Mouse (Mus musculus) spleen, embryonic (tissue): ENCODE results near the gene Shtn1.

Source experiments
- CTCF ChIA-PET: fragments of 350-600 bp; sonication (Branson Sonifier 250); formaldehyde crosslinking; loops from one replicate; lab custom pipeline; 2022; lab: Charles Lee

The Shtn1 gene

GRCm38 (mm10) chr19:59075472-59076101, at the start of gene Shtn1:
Gene Shtn1, minus strand, starts transcription at chr19:59076100.
- CTCF ChIA-PET, result no interaction called here

GRCm38 (mm10) chr19:59114152-59114551, 38.3 kb upstream of the Shtn1 start:
- CTCF ChIA-PET, result no interaction called here

GRCm38 (mm10) chr19:59109937-59110336, 34.0 kb upstream of the Shtn1 start:
- CTCF ChIA-PET, result no interaction called here

GRCm38 (mm10) chr19:59098315-59098714, 22.4 kb upstream of the Shtn1 start:
- CTCF ChIA-PET, result no interaction called here

- CTCF ChIA-PET, result no interaction called here
Measured at GRCm38 (mm10) chr19:59092295-59092694, 16.4 kb upstream of the Shtn1 start.

GRCm38 (mm10) chr19:59090337-59090736, 14.4 kb upstream of the Shtn1 start:
- CTCF ChIA-PET, result no interaction called here

GRCm38 (mm10) chr19:59084296-59084695, 8.4 kb upstream of the Shtn1 start:
- CTCF ChIA-PET, result no interaction called here

- CTCF ChIA-PET, result no interaction called here
Measured at GRCm38 (mm10) chr19:59076131-59076530, 231 bp upstream of the Shtn1 start.

GRCm38 (mm10) chr19:59074841-59075471, 944 bp downstream of the Shtn1 start:
- CTCF ChIA-PET, result no interaction called here

GRCm38 (mm10) chr19:59074381-59074780, 1.5 kb downstream of the Shtn1 start:
- CTCF ChIA-PET, result no interaction called here

- CTCF ChIA-PET, result no interaction called here
Measured at GRCm38 (mm10) chr19:59073006-59073405, 2.9 kb downstream of the Shtn1 start.

- CTCF ChIA-PET, result no interaction called here
Measured at GRCm38 (mm10) chr19:59071979-59072378, 3.9 kb downstream of the Shtn1 start.

GRCm38 (mm10) chr19:59071396-59071795, 4.5 kb downstream of the Shtn1 start:
- CTCF ChIA-PET, result no interaction called here

GRCm38 (mm10) chr19:59067652-59068051, 8.2 kb downstream of the Shtn1 start:
- CTCF ChIA-PET, result no interaction called here

- CTCF ChIA-PET, result no interaction called here
Measured at GRCm38 (mm10) chr19:59066670-59067069, 9.2 kb downstream of the Shtn1 start.

GRCm38 (mm10) chr19:59066115-59066514, 9.8 kb downstream of the Shtn1 start:
- CTCF ChIA-PET, result no interaction called here

- CTCF ChIA-PET, result no interaction called here
Measured at GRCm38 (mm10) chr19:59064616-59065015, 11.3 kb downstream of the Shtn1 start.

GRCm38 (mm10) chr19:59063568-59063967, 12.3 kb downstream of the Shtn1 start:
- CTCF ChIA-PET, result no interaction called here

- CTCF ChIA-PET, result no interaction called here
Measured at GRCm38 (mm10) chr19:59058105-59058504, 17.8 kb downstream of the Shtn1 start.

- CTCF ChIA-PET, result no interaction called here
Measured at GRCm38 (mm10) chr19:59057366-59057765, 18.5 kb downstream of the Shtn1 start.

GRCm38 (mm10) chr19:59054632-59054951, 21.3 kb downstream of the Shtn1 start:
- CTCF ChIA-PET, result no interaction called here

GRCm38 (mm10) chr19:59053931-59054631, 21.8 kb downstream of the Shtn1 start:
- CTCF ChIA-PET, result no interaction called here
